Mouse (Mus musculus) layer of hippocampus, postnatal 10 days (tissue): ENCODE results near the gene Arl6ip1. TPM values are rescaled to one million over a fixed set of nuclear protein-coding genes. Genes with fewer than 3 reads are reported as not detected.
A peak's percentile ranks its signal among the peaks of the same experiment; 100 is the strongest.

Experiments
- DNase-seq, 2 experiments: peaks; one replicate each; pipeline ENCODE4 v3.0.0; 2021; ENCODE audit warnings: low spot score in 2 of 2
- total RNA-seq, 2 experiments: library from RNA; stranded (reverse); gene quantifications; 2 replicates each; pipeline ENCODE4 v1.2.3; 2021

The Arl6ip1 gene
- total RNA-seq, 2 experiments from 2014 or later: 225 to 227 TPM

- DNase-seq: no peak
These were observed 11.8 kb downstream of the Arl6ip1 start for GRCm38 (mm10) chr7:118117539-118118210.

DNA sequence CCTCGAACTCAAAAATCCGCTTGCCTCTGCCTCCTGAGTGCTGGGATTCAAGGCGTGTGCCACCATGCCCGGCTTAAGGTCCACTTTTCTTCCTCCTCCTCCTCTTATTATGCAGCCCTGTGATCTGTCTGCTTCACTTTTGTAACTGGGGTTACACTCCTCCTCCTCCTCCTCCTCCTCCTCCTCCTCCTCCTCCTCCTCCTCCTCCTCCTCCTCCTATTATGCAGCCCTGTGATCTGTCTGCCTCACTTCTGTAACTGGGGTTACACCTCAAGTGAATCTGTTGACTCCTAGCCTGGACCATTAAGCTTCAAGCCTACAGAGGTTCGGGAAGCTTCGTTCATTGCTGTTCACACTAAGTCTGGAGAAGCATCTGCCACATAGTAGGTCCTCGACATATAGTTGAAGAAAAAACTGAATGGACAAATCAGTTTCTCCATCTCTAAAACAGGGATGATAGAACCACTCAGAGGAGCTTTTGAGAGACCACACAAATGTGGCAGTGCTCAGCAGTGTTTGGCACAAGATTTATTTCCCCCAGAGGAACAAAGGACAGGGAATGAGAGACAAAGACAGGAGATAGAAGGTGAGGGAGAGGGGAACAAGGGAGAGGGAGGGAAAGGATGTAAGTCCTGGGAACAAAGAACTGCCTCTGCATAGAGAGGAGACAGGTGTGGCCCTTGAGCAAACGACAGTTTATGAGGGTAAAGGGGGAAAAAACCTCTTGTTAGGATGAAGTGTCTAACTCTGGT lies 12.5 kb downstream of the Arl6ip1 start:
- no peak for DNase-seq

- peak; percentile 93 to 94 for DNase-seq
These were observed 13.4 kb downstream of the Arl6ip1 start, which contains the start of gene Rps15a for GRCm38 (mm10) chr7:118115877-118116568. TSS of gene Rps15a (minus strand) at chr7:118116188.

DNA sequence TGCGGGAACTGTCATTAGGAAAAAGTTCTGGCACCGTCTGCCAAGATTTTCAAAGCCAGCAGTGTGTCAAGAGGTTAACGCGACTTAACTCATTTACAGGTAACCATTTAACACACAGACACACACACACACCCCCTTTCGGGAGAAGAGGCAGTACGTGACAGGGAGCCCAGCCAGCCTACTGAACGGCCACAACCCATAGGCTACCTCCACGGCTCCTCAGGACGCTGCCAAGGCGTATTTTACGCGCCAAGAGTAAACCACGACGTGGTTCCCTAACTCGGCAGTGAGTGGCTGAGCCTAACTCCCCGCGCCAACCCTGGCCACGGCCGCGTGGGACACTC lies 14.0 kb downstream of the Arl6ip1 start:
- no peak for DNase-seq

DNA sequence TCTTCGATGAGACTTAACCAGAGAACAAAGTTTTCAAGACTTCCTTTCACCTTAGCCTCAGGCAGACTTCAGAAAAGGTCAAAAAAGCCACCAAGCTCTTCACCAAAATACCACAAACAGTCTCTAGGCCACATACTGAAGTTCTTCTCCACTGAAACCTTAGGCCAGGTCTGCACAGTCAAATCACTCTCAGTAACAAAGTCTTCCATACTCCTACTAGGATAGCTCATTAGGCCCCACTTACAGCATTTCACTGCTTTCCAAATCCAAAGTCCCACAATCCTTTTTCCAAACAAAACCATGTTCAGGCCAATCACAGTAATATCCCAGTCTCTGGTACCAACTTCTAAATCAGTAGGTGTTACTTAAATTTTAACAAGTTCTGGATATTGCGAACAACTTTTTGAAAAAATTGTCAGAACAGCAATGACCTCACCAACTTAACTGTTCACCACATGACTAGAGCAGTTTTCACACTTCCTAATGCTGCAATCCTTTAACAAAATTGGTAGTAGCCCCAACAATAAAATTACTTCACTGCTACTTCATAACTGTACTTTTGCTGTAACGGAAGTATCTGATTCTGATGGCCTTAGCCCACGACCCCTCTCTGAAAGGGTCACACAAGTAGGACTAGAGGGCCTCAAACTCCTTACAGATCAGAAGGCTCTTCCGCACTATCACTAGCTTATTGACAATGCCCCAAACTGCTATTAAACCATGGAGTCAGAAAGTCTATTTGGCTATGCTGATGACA lies 15.7 kb downstream of the Arl6ip1 start:
- DNase-seq: no peak

DNA sequence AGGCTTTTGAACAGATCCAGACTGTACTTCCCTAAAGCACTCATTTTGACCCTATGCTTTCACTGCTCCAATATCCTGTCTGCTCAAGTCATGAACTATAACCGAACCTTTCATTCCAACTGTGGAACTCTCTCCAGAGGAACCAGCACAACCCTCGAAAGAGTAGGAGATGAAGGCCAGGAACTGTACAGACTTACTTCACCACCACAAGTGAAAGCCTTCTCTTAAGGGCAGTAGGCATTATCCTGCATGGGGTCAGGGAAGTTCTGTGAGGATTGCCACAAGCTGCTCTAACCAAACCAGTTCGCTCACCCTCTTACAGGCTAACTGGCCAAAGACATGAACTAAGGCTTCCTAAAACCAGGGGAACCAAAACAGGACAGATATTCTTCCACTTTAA lies 18.3 kb downstream of the Arl6ip1 start:
- DNase-seq: no peak

DNA sequence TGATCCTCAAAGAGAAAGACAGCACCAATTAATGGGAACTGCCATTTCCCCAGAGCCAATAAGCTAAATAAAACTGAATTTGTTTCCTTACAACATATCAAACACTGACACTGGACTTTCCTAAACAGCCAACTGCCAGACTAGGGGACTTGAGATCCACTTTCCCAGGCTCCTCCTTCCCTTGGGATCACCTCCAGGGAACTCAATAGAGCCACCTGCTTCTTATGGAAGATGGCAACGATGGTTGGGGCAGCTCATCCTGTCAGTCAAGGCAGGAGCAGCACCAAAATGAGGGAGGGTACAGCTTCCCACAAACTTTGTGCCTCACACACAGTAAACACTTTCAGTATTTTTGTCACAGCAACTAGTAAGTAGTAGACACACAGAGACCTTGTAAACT lies 21.8 kb downstream of the Arl6ip1 start:
- no peak for DNase-seq

- no peak for DNase-seq
These were observed 24.9 kb downstream of the Arl6ip1 start for GRCm38 (mm10) chr7:118104458-118105052.

DNA sequence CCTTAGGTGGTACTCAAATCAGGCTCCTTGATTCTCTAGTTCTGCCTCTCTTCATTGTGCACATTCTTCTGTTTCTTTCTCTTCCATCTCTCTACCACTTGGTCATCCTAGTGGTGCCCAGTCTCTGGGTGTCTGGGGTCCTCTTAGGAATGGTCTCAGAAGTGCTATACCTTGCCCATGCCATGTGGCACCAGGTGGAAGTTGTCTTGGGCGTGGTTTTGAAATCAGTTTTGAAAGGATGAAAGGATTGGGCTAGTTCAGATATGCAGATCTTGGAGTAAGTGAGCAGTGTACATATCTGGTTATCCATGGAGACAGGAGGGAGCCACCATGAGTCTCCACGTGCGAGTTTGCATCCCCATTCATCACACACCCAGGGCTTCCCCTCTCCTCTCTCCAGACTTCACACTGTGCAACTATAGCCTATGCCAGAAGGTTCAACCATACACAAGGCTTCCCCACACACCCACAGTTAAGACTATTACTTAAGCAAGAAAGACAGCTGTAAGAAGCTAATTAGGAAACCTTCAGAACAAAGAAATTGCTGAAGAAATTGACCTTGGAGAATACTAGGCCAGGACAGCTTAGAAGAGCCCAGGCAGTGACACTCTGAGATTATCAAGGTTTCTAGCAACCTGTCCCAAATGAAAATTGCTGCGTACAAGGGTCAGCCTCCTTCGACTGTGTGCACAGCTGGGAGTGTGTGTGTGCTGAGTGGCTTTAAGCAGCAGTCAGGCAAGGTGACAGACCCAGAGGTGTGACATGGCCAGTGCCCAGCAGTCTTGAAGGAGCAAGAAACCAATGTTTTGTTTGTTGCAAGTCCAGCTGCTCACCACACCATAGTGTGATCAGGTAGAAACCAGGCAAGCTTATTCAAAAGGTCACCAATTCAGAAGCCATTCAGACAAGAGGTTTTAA lies 25.7 kb downstream of the Arl6ip1 start:
- DNase-seq: no peak

- DNase-seq: no peak
These were observed 26.6 kb downstream of the Arl6ip1 start for GRCm38 (mm10) chr7:118102678-118103461.

DNA sequence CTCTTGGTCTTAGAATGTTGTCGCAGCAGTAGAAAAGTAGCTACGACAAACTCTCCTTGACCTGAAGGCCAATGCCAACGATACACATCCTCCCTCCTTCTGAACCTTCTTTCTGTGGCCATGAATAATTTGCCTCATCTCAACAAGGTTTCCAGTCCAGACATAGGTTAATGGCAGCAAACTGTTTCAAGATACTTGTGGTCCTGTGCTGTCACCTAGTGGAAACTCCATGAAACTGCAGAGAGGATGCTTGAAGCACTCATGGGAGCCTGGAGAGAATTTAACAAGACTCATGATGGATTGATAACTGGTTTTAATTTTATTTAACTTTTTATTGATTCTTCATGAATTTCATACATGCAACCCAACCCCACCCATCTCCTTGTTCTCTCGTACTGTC lies 27.2 kb downstream of the Arl6ip1 start:
- peak; percentile 43 to 57 for DNase-seq

DNA sequence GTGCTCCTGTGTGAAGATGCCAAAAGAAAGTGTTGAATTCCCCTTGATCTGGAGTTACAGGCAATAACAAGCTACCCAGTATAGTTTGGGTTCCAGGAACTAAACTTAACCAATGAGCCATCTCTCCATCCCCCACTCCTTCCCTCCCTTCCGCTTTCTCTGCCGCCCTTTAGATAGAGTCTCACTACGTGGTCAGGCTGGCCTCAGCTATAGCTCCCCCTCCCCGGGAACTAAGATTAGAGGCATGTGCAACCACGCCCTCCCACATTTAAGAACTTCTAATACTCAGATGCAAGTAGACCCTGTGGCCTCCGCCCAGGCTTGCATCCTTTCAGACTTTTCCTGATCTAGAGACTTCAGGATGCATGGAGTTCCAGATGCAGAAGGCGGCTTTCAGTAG lies 31.8 kb downstream of the Arl6ip1 start:
- DNase-seq: no peak

DNA sequence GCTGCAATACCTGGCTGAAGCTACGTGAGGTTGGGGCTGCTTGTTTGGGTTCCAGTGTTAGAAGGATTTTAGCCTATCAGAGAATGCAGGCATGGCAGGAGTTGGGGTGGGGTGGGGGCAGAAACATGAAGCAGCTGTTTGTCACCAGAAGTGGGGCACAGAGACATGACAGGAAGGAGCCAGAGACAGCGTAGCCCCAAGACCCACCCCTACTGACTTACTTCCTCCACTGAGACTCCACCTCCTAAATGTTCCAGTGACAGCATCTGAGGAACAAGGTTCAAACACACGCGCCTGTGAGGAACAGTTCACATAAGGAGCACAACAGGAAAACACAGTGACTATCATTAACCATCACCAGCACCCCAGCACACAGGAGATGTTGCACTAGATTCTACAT lies 49.5 kb downstream of the Arl6ip1 start:
- DNase-seq: no peak

DNA sequence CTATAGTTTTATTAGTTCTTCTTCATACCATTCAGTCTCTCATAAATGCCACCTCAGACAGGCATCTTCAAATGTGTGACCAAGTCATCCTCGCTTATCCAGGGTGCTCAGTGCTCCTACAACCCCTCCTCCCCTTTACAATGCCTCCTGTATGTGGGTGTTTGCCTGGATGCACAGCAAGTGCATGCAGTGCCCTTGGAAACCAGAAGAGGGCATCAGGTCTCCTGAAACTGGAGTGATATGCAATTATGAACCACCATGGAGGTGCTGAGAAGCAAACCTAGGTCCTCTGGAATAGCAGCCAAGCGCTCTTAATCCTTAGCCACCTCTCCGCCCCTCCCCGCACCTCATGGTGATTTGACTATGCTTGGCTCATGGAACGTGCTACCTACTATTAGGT lies 50.4 kb downstream of the Arl6ip1 start:
- DNase-seq: no peak

Other genes with a start within 250 kb of the Arl6ip1 start
- 100 to 1,000 TPM; 514 TPM for gene Rps15a, start 13.5 kb downstream of the Arl6ip1 start, total RNA-seq
- gene Smg1, start 114.0 kb upstream of the Arl6ip1 start, total RNA-seq: 10 to 100 TPM; 66.7 to 76.8 TPM